9 mouse cellular contexts compared by ENCODE assay signal in genomic region chr9:70921781-70922565, GRCm38 (mm10). TPM values are rescaled to one million over a fixed set of nuclear protein-coding genes. Genes with fewer than 3 reads are reported as not detected.
DNase-seq lines count a peak whose midpoint lies in the region; ATAC-seq and TF ChIP-seq lines count a peak whose summit lies in the region.
"Had no signal": no experiment of that assay in that cellular context is flagged by ENCODE, and none has a peak within 500 bp of the region (broad histone marks: within the 10 kb centered on the region; RNA-seq: fewer than 3 reads in every experiment).

No protein-coding gene starts in this region.

- H3K9ac ChIP-seq in forebrain, embryonic 15.5 days (replicated peaks) = no peak overlapping the region
- peak overlapping the region; percentile 76 for H3K9ac ChIP-seq in liver, embryonic 13.5 days

- TF ChIP-seq POLR2A in small intestine, adult 2 months (IDR thresholded peaks at IDR 0.05; ENCODE audit: low read depth, low read length) = no peak

- TF ChIP-seq CTCF in small intestine, adult 2 months (IDR thresholded peaks at IDR 0.05; ENCODE audit: extremely low read depth, insufficient read length, insufficient replicate concordance, low read depth, low read length) = no peak

- H3K4me1 ChIP-seq in forebrain, embryonic 15.5 days = peaks cover 8% of the 10 kb centered on the region
- H3K4me1 ChIP-seq in liver, embryonic 13.5 days (replicated peaks) = peaks cover 99% of the 10 kb centered on the region
- peaks cover 28% of the 10 kb centered on the region for H3K4me1 ChIP-seq in small intestine, adult 2 months (ENCODE audit: control insufficient read depth, insufficient read depth, insufficient read length, low read length)

- no peaks in the 10 kb centered on the region for H3K27me3 ChIP-seq in forebrain, embryonic 15.5 days
- H3K27me3 ChIP-seq in liver, embryonic 13.5 days = no peaks in the 10 kb centered on the region
- no peaks in the 10 kb centered on the region for H3K27me3 ChIP-seq in small intestine, adult 2 months (ENCODE audit: control insufficient read depth, insufficient read depth, low read length)

- ATAC-seq in cerebellum, adult (ENCODE audit: insufficient number of reproducible peaks, low FRiP score, low TSS enrichment) = no peak
- peak; percentile 58 for ATAC-seq in forebrain, embryonic 15.5 days (replicated peaks)
- peak; percentile 91 for ATAC-seq in liver, embryonic 13.5 days (ENCODE audit: low read depth)

- WGBS in forebrain, embryonic 15.5 days = 52% methylated on average over 7 of the region's 7 CpGs
- 13% methylated on average over 7 of the region's 7 CpGs for WGBS in liver, embryonic 13.5 days (ENCODE audit: insufficient replicate concordance)
- WGBS in small intestine, adult 2 months = 32% methylated on average over 7 of the region's 7 CpGs

- DNase-seq in cerebellum, adult 11 months = peak; percentile 46
- DNase-seq in retina, postnatal 1 day = peak; percentile 74
- DNase-seq in retina, embryonic 14.5 days (ENCODE audit: low spot score) = no peak
- peak; percentile 83 for DNase-seq in liver, embryonic 13.5 days
- no peak for DNase-seq in thymus, adult 18-20 months

- no peak overlapping the region for H3K4me3 ChIP-seq in forebrain, embryonic 15.5 days
- peak overlapping the region; percentile 34 for H3K4me3 ChIP-seq in liver, embryonic 13.5 days (replicated peaks)
- H3K4me3 ChIP-seq in small intestine, adult 2 months (ENCODE audit: low read depth, low read length) = no peak overlapping the region

- H3K9me3 ChIP-seq in forebrain, embryonic 15.5 days = no peaks in the 10 kb centered on the region
- H3K9me3 ChIP-seq in liver, embryonic 13.5 days (replicated peaks) = no peaks in the 10 kb centered on the region

- H3K4me2 ChIP-seq in forebrain, embryonic 15.5 days (replicated peaks) = no peak overlapping the region
- H3K4me2 ChIP-seq in liver, embryonic 13.5 days = peak overlapping the region; percentile 71

- no peaks in the 10 kb centered on the region for H3K36me3 ChIP-seq in forebrain, embryonic 15.5 days
- H3K36me3 ChIP-seq in liver, embryonic 13.5 days = 0 out of 2 replicates have a peak, but pooled peaks cover 4% of the 10 kb centered on the region
- H3K36me3 ChIP-seq in small intestine, adult 2 months (ENCODE audit: control insufficient read depth, insufficient read depth, low read length) = no peaks in the 10 kb centered on the region

- no peak overlapping the region for H3K27ac ChIP-seq in forebrain, embryonic 15.5 days (replicated peaks)
- H3K27ac ChIP-seq in liver, embryonic 13.5 days = peak overlapping the region; percentile 97
- H3K27ac ChIP-seq in small intestine, adult 2 months (ENCODE audit: insufficient read depth, low read depth, low read length) = peak overlapping the region; percentile 54
- H3K27ac ChIP-seq: macrophage had no signal

RNA-seq across cellular contexts. Expression of gene Lipc, which starts 30.1 kb away (rescaled TPM):
- polyA plus RNA-seq in forebrain, embryonic 15.5 days (2015; fragmentation: Nextera tagmentation; extraction: Ambion mirVana) = not detected in 2 replicates
- polyA plus RNA-seq in liver, embryonic 13.5 days (2015; fragmentation: Nextera tagmentation; extraction: Ambion mirVana) = 19.7 and 24.6 TPM in 2 replicates
- polyA plus RNA-seq in small intestine, adult 2 months (2012; rRNA removed) = 0.33 and 0.56 TPM in 2 replicates

Comparison
In these comparisons a context has a peak if more than half of its experiments do, and no peak if none do; other contexts are left out.
1. DNase-seq: peak in cerebellum, adult 11 months (single experiment), retina, postnatal 1 day (single experiment) and liver, embryonic 13.5 days (single experiment); none in retina, embryonic 14.5 days (single experiment) and thymus, adult 18-20 months (0 of 2).
2. RNA of gene Lipc, which starts 30.1 kb away (polyA plus RNA-seq): 19.7 to 24.6 TPM in liver, embryonic 13.5 days; 0.33 to 0.56 TPM in small intestine, adult 2 months and not detected in forebrain, embryonic 15.5 days; every median in the first group is over 10 times any median in the second.